Mouse (Mus musculus) erythroblast, adult 5-6 weeks (primary cell): ENCODE data around the gene Sall4. TPM values are rescaled to one million over a fixed set of nuclear protein-coding genes. Genes with fewer than 3 reads are reported as not detected.

Experiments used
- ATAC-seq: replicated peaks from 2 replicates; pipeline ENCODE4 v1.8.0; 2016; ENCODE audit warnings: moderate number of reproducible peaks, mild to moderate bottlenecking, moderate TSS enrichment, inconsistent platforms; ENCODE audit not compliant: poor library complexity, low FRiP score, severe bottlenecking
- total RNA-seq, 2 experiments: library from RNA; stranded (forward) in 1 of 2; stranded (reverse) in 1 of 2; fragments of 150-400 nt in 1 of 2; fragments of 200-764, 138-1000 nt in 1 of 2; gene quantifications; 2 replicates each; pipeline versions ENCODE4 v1.2.3 to v1.2.4; 2015 to 2017; ENCODE audit warnings: low replicate concordance in 2 of 2

Gene Sall4
- total RNA-seq (2015; ENCODE audit: low replicate concordance) (not detected in 2 replicates), total RNA-seq (2017; ENCODE audit: low replicate concordance) (not detected in 2 replicates)

DNA sequence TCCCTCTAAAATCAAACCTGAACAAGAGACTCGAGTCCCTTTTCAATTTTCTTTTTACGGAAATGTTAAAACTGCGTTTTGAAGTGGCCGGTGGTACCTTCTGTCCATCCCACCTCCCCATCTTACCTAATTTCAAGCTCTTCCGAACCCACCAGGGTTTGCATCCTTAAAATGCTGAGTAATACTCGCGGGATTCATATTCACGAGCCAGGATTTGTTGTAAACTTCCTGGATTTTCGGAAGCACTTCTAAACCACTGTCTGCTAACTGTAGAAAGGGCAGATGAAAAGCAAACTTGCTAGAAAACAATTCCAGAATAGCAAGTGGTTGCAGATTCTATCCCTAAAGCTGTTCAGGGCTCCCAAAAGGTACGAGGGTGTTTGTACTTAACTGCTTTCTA is at the start of gene Sall4:
Gene Sall4, minus strand, starts transcription at position 362 of the 400 bp plus-strand sequence.
- no peak for ATAC-seq

DNA sequence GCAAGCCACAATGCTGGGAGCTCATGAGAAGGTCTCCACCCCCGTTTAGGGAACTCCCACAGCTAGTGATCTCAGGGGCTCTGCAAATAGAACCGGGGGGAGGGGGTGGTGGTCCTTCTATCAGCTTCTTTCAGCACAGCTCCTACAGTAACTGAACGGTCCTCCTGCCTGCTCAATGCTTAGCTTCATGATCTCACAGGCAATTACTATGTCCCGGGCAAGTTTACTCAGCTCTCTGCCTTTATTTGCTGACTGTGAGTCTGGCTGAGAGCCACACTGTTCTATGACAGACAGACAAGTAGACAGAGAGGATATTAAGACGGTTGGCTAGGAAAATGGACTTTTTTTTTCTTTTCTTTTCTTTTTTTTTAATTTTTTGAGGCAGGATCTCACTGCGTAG is 45.5 kb upstream of the Sall4 start:
- no peak for ATAC-seq

DNA sequence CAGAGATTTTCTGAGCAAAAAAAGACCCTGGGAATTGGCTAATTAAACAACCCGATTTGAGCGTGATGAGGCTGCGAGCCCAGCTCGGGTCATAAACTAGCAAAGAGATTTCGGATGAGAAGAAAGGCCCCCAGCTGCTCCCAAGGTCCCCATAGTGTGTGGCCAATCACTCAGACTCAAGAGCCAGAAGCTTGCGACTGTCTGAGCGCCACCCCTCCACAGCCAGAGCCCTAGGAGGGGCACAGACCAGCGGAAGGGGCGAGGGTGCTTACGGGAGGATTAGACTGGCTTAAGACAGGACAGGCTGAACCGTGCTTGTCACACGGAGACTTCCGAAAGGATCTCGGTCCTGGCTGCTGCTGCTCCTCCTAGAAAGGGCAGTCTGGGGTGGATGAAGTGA is 42.2 kb upstream of the Sall4 start:
- ATAC-seq = no peak

DNA sequence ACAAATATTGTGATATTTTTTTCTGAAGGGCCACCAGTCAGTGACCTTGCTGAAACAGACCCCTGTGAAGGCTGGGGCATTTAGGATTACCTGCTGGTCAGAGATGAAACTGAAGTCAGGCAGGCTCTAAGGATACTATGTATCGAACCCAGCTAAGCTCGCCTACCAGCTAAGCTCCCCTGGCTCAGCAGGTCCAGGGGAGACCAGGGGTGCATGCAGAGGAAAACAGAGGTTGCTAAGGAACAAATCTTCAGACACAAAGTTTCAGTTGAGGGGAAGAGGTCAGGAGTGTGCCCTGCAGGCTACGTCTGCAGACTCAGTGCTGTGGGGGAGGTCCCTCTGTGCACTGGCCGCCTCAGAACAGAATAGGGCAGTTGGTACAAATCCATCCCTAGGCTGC is 39.9 kb upstream of the Sall4 start:
- ATAC-seq = no peak

DNA sequence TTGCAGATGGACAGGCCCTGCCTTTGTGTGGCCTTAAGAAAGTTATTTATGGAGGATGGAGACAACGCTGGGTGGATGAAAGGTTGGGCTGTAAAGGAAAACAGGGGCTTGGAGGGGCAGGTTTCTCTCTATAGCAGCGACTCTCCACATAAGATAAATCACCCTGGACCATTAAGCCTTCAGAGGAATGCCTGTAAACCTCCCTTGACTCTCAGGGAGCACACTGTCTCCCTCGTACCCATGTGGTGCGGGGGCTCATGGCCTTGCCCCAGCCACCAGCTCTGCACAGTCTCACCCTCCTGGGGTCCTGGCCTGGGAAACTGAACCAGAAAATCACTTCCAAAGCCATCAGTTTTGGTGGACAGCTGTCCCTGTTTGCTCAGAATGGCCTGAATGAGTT is 36.1 kb upstream of the Sall4 start:
- no peak for ATAC-seq

DNA sequence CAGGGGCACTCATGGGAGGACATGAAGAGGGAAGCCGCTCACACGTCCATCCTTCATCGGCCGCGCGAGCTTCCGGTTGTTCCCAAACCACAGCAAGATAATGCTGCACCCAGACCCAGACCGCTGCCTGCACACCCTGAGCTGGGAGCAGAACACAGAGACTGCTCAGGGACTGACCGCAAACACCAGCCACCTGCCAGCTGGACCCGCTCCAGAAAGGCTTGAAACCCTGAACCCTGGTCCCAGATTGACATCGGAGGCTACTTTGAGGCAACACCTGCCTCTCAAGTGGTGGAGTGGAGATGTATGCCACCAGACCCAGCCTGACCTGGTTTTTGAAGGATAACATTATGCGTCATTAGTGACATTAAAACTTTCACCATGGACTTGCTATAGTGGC is 31.6 kb upstream of the Sall4 start:
- no peak for ATAC-seq

DNA sequence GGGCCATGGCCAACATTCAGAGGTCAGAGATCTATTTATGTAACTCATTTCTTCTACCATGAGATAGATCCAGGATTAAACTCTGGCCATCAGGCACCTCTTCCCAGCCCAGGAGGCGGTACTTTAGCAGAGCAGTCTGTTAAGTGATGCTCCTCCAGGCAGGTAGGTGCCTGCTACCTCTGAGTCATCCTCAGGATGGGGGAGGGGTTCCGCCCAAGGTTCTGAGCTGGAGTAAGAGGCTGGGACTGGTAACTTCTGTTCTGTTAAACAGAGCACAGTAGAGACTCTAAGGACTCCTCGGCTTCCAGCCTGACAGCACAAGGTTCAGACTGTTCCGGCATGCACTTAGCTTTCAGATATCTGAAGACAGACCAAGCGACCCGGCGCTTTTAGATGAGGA is 31.2 kb upstream of the Sall4 start:
- no peak for ATAC-seq

DNA sequence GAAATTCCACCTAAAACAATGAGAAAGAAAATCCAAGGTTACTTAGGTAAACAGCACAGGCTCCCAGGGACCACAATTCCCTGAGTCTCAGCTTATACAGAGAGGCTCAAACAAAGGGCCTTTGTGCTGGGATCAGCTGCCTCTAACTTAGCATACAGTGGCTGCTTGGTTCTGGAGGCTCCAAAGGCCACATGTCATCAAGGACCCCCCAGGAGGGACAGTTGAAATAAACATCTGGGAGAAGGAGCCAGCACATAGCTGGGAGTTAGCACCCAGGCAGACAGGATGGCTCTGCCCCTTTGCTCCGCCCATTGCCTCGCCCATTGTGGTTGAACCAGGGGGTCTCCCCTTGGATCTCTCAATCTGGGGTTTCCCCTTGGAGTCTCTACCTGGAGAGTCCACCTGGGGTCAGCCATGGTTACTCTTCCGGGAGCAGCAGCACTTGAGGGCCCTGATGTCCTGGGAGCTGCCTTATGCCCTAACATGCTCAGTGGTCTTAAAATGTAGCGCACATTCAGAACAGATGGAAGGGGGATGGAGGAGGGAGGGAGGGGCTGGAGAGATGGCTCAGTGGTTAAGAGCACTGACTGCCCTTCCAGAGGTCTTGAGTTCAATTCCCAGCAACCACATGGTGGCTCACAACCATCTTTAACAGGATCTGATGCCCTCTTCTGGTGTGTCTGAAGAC is 23.5 kb upstream of the Sall4 start:
- no peak for ATAC-seq

DNA sequence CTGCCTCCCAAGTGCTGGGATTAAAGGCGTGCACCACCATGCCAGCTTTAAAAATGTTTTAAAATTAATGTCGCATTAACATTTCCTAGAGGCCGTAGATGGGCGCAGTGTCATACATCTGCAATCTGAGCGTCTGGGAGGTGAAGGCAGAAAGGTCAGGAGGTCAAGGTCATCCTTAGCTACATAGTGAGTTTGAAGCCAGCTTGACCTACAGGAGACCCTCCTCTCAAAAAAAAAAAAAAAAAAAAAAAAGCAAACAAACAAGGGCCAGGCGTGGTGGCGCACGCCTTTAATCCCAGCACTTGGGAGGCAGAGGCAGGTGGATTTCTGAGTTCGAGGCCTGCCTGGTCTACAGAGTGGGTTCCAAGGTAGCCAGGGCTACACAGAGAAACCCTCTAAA is 18.4 kb upstream of the Sall4 start:
- no peak for ATAC-seq

DNA sequence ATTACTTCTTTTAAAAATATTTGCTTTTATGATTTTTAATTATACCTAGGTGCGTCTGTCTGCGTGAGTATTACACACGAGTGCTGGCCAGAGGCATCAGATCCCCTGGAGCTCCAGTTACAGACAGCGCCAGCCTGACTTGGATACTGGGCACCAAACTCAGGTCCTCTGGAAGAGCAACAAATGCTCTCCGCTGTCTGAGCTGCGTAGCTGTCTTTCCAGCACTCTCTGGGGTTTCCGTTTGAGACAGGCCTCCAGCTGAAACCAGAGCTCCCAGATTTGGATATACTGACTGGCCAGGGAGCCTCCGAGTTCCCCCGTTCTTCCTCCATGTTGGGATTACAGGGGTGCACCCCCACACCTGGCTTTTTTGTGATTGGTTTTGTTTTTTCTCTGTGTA is 12.9 kb upstream of the Sall4 start:
- no peak for ATAC-seq

DNA sequence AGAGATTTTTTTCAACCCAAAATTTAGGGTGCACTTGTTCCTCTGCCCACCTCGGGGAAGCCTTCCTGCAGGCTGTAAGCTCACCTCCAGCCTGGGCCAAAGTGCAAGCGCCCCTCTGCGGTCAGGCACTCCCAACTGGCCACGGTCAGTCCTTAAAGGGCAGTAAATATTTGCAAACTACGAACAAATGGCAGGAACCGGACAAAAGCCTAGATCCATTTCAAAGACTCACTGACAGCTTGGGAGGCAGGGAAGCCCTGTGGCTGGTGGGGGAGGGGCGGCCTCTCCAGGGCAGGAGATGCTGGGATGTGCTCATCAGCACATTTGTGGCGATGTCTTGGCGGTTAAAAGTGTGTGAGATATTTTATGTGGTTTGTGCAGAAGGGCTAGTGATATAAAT is 12.3 kb upstream of the Sall4 start:
- ATAC-seq = no peak

DNA sequence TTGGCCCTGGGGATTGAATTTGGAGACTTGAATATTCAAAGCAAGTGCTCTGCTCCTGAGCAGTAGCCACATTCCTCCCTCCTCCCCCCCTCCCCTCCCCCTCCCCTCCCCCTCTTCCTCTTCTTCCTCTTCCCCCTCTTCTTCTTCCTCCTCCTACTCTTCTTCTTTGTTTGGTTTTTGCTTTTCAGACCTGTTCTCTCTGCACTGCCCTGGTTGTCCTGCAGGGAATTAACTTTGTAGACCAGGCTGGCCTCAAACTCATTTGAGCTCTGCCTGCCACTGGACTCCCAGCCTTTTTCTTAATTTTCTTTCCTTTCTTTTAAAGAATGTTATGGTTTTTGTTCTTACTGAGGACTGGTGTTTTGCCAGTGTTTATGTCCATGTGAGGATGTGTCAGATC is 9.7 kb upstream of the Sall4 start:
- no peak for ATAC-seq

DNA sequence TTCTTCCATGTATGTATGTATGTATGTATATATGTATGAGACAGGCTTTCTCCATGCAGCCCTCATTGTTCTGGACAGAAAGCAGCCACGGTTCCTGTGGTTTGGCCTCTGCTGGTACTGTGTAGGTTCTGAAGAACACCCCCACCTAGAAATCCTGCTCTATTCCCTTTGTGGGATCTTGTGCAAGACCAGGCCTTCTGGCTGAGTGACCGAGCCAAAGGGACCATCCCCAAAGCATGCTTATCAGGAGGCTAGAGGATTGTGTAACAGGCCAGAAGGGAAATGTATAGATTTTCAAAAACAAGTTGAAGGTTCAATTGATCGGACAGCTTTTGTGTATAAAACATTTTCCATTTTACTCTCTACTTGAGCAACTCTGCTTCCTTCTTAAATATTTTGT is 8.5 kb upstream of the Sall4 start:
- ATAC-seq = no peak

DNA sequence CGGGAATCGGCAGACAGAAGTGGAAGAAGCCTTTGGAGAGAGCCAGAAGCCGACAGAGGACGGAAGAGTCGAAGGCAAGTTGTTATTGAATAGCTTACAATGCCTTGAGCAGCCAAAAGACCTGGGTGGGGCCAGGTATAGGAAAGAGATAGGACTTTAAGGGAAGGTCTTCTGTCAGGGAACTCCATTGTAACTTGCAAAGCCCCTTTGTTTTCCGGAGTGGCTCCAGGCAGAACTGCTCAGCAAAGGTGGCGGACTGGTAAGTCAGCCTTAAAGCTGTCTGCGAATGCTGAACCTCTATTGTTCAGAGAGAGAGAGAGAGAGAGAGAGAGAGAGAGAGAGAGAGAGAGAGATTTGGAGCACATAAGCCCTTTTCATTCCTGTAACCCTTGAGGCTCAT is 1.5 kb upstream of the Sall4 start:
- no peak for ATAC-seq

DNA sequence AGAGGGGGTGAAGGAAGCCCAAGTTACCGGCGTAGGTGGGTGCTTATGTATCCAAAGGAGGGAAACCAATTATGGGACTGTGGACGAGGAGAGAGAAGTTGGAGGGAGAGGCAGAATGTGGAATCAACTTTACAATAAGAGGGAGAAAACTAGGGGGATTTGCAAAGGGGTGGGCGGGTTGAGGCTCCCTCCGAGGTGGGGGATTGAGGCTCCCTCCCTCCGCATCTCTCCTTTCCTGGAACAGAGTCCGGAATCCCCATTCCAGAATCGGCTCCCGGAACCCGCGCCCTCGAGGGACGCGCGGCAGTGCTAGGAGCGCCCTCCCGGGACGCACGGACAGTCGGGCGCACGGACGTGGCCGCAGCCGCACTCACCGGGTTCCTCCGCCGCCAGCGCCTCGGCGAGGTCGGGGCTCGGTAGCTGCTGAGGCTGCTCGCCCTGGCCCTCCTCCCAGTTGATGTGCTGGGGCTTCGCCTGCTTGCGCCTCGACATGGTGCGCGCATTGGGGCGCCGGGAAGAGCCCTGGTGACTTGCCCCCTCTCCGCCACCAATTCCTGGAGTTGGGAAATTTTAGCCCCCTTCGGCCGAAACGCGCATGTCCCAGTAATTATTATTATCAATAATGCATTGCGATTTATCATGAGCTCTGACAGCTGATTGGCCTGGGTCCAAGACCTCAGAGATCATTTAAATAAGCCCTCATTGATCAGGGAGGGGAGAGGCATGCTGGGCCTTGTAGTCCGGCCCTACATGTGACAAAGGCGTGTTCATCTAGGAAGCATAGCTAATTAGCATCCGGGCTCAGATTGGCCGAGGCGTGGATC is 993 bp downstream of the Sall4 start:
- no peak for ATAC-seq

DNA sequence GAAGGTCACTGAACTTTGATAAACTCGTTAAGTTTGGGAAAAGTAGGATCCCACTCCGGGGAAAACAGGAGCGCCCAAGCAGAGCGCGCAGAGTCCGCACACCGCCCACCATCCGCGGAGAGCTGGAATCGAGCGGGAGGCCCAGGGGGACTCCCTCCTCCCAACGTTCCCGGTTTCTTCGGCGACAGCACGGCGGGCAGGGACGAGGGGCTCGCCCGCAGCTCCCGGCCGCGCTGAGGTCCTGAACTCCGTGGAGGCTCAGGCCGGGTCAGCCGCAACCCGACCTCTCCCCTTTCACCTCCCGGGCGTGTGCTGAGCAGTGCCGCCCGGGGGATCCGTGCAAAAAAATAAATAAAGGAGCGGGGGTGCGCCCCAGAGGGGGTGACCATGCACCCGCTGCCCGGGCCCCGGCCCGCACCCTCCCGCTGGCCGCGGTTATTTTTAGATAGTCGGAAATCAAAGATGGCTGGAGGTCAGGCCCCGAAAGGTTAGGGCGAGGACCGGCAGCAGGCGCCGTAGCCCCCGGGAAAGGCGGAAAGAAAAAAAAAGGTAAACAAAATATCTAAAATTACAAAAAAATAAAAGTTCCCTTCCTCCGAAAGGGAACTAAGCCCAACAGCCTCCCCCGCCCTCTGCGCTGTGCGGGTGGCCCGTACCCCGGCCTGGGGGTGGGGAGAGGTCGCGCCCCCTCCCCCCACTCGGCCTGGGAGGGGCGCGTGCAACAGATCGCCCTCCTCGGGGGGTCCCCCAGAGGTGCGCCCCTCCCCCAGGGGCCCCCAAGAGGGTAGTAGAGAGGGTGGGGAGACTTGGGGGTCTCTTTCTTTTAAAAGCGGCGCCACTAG is 1.8 kb downstream of the Sall4 start:
- no peak for ATAC-seq

DNA sequence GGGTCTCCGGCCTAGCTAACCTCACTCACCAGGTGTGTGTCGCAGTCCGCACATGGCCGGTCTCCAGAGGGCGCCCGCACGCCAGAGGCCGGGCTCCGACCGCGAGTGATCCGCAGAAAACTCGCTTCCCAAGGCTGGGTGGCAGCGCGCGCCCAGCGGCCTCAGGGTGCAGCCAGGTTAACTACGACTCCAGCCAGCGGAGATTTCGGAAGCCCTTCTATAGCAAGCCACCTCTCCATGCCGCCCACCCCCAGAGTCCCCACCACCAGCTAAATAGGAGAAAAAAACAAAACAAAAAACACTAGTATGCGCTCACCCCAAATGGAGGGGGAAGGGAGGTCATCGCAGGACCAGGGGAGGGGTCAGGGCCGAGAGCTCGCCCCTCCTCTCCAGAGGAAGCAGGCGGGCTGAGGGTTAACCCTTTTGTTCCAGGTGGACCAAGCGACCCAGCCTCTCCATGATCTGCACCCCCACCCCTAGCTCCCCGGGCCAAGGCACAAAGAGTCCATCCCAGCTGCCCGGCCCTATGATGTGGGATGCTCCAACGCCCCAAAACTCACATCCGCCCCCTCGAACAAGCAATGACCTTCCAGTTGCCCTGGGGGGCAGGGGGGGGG is 2.6 kb downstream of the Sall4 start:
- ATAC-seq = no peak

DNA sequence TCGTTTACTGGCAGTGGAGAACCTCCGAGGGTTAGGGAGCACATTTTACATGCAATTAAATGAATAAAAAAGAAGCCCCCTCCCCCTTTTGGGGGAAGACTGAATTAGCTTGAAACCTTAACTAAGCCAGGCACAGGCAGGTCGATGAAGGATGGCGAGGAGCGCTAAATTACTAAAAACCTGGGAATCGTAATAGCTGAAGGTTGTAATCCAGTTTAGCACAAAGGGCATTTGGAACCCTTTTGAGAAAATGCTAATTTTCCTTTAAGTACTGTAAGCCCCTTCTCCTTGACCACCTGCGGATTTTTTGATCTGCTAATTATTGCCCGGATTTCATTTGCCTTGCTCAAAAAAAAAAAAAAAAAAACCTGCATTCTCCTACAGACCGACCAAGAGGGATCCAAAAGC is 3.3 kb downstream of the Sall4 start:
- no peak for ATAC-seq

DNA sequence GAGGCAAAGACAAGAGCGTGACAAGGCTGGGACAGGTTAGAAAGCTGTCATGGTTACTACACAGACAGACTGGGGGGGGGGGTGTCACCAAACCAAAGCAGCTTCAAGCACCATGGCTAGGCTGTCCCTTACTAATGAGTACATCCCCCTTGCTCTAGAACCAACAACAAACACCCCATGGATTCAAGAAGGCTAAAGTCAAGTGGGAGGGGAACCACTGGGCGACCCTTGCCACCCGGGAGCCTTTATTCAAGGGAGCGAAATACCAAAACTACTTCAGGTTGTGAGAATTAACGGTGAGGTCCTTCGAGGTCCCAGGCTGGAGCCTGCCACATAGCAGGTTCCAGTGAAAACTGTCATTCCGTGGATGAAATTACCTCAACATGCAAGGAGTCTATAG is 4.0 kb downstream of the Sall4 start:
- ATAC-seq = no peak

DNA sequence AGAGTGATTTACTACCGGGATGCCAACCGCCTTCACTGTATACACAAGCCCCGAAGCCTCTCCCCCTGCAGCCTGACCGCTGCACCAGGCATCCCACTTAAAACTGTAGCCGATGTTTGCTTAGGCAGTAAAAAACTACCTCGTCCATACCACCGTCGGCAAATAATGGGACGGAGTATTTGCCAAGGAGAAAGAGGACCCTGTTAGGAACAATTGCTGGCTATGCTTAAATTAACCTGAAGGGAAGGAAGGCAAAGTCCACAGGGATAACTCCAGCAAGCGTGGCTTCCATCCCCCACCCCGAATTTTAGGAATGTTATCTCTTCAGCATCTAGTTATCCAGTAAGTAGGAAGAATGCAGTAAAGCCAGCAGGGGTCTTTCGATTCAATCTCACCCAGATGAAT is 5.3 kb downstream of the Sall4 start:
- no peak for ATAC-seq
